Mouse (Mus musculus) adrenal gland, adult 2 months (tissue): Measurements from ENCODE around the gene Usp40. TPM values are rescaled to one million over a fixed set of nuclear protein-coding genes. Genes with fewer than 3 reads are reported as not detected.

Source experiments
- DNase-seq: peaks from one replicate; pipeline ENCODE4 v3.0.0; 2021
- polyA plus RNA-seq: library from polyadenylated mRNA; depleted of rRNA; stranded (reverse); fragments of >200 nt; gene quantifications from 2 replicates; pipeline ENCODE4 v1.2.3, GENCODE M21; 2012
- total RNA-seq, 2 experiments: library from RNA; stranded (reverse); gene quantifications; 2 replicates each; pipeline ENCODE4 v1.2.3; 2021

Usp40 gene
- total and polyA plus RNA-seq, 3 experiments: 4.5 to 22.6 (median 21.5) TPM

- DNase-seq: no peak
These were observed 60.7 kb downstream of the Usp40 start for GRCm38 (mm10) chr1:87947681-87948091.

GRCm38 (mm10) chr1:87941765-87942164, 66.6 kb downstream of the Usp40 start:
- DNase-seq: no peak

- no peak for DNase-seq
These were observed 71.8 kb downstream of the Usp40 start for GRCm38 (mm10) chr1:87936516-87936915.

GRCm38 (mm10) chr1:87936075-87936474, 72.3 kb downstream of the Usp40 start:
- DNase-seq: no peak

GRCm38 (mm10) chr1:87935546-87935945, 72.8 kb downstream of the Usp40 start:
- peak; percentile 31 for DNase-seq

GRCm38 (mm10) chr1:87935095-87935494, 73.3 kb downstream of the Usp40 start:
- DNase-seq: no peak

- DNase-seq: no peak
These were observed 75.3 kb downstream of the Usp40 start for GRCm38 (mm10) chr1:87933051-87933450.

GRCm38 (mm10) chr1:87929730-87930129, 78.6 kb downstream of the Usp40 start:
- DNase-seq: peak; percentile 72

- no peak for DNase-seq
These were observed 83.5 kb downstream of the Usp40 start for GRCm38 (mm10) chr1:87924888-87925287.

- DNase-seq: peak; percentile 48
These were observed 85.7 kb downstream of the Usp40 start for GRCm38 (mm10) chr1:87922666-87923065.

GRCm38 (mm10) chr1:87920056-87920614, 88.2 kb downstream of the Usp40 start:
- no peak for DNase-seq

GRCm38 (mm10) chr1:87918061-87918460, 90.3 kb downstream of the Usp40 start:
- no peak for DNase-seq

- no peak for DNase-seq
These were observed 91.0 kb downstream of the Usp40 start for GRCm38 (mm10) chr1:87917361-87917760.

GRCm38 (mm10) chr1:87913356-87913755, 95.0 kb downstream of the Usp40 start:
- no peak for DNase-seq

- no peak for DNase-seq
These were observed 97.9 kb downstream of the Usp40 start for GRCm38 (mm10) chr1:87910428-87910827.

- DNase-seq: no peak
These were observed 98.8 kb downstream of the Usp40 start for GRCm38 (mm10) chr1:87909565-87909964.

- DNase-seq: no peak
These were observed 99.6 kb downstream of the Usp40 start for GRCm38 (mm10) chr1:87908736-87909135.

GRCm38 (mm10) chr1:87908006-87908405, 100.3 kb downstream of the Usp40 start:
- DNase-seq: no peak

- peak; percentile 19 for DNase-seq
These were observed 101.9 kb downstream of the Usp40 start for GRCm38 (mm10) chr1:87906361-87906956.

GRCm38 (mm10) chr1:87902186-87902585, 106.2 kb downstream of the Usp40 start:
- no peak for DNase-seq

- DNase-seq: peak; percentile 64
These were observed 107.4 kb downstream of the Usp40 start for GRCm38 (mm10) chr1:87900979-87901378.

- DNase-seq: no peak
These were observed 108.7 kb downstream of the Usp40 start for GRCm38 (mm10) chr1:87899701-87900100.

GRCm38 (mm10) chr1:87896921-87897320, 111.4 kb downstream of the Usp40 start:
- DNase-seq: no peak
